Mouse (Mus musculus) limb, embryonic 10.5 days (tissue): ENCODE results near the gene Myl12a. TPM values are rescaled to one million over a fixed set of nuclear protein-coding genes. Genes with fewer than 3 reads are reported as not detected.

ENCODE experiments used
- DNase-seq: peaks from one replicate; pipeline ENCODE4 v3.0.0-alpha.2; 2017; ENCODE audit warnings: low spot score
- H3K27ac ChIP-seq: fragments of 300-500 bp; sonication (generic); 2 replicates; pipeline ENCODE4 v1.5.1; 2016; ENCODE audit warnings: mild to moderate bottlenecking
- H3K27me3 ChIP-seq: fragments of 300-500 bp; sonication (generic); 2 replicates; pipeline ENCODE4 v1.6.1; 2016; ENCODE audit warnings: low read depth, mild to moderate bottlenecking; ENCODE audit not compliant: poor library complexity, severe bottlenecking
- H3K36me3 ChIP-seq: fragments of 300-500 bp; sonication (generic); 2 replicates; pipeline ENCODE4 v1.6.1; 2016; ENCODE audit warnings: mild to moderate bottlenecking, moderate library complexity
- H3K4me1 ChIP-seq: fragments of 300-500 bp; sonication (generic); 2 replicates; pipeline ENCODE4 v1.6.1; 2016
- H3K4me3 ChIP-seq: fragments of 300-500 bp; sonication (generic); 2 replicates; pipeline ENCODE4 v1.5.1; 2016; ENCODE audit warnings: mild to moderate bottlenecking, moderate library complexity
- H3K9me3 ChIP-seq: fragments of 300-500 bp; sonication (generic); replicated peaks from 2 replicates; pipeline ENCODE4 v1.6.1; 2016; ENCODE audit warnings: mild to moderate bottlenecking
- WGBS: fragments of 180-500 bp; shearing (Covaris S2); methylation state at CpG from one replicate; pipeline ENCODE4 v1.1.7; 2016; 5-methylcytosine and 5-hydroxymethylcytosine counted together
- polyA plus RNA-seq: library from polyadenylated mRNA; unstranded; fragments of >200 nt; fragmentation: Nextera tagmentation; extraction: Ambion mirVana; gene quantifications from 2 replicates; pipeline ENCODE4 v1.2.1, GENCODE M21; 2016

The Myl12a gene
- 478 and 483 TPM in 2 replicates for polyA plus RNA-seq

- WGBS: 11% methylated on average over 14 of the region's 14 CpGs
- Histone ChIP-seq H3K4me1 (peaks cover 34% of the 10 kb centered on the region), H3K27ac (peak within 1 kb of the TSS; percentile 100), H3K27me3 (no peaks in the 10 kb centered on the region), H3K36me3 (peaks cover 8% of the 10 kb centered on the region; the same call in 1 of the 2 replicates), H3K4me3 (peak within 1 kb of the TSS; percentile 91), H3K9me3 (no peaks in the 10 kb centered on the region)
- no peak for DNase-seq
Measured at GRCm38 (mm10) chr17:71002744-71003094, at the start of gene Myl12a. Myl12a (minus strand) TSS chr17:71002878.

- no peak overlapping the region for H3K4me3 ChIP-seq
- WGBS: 89% methylated on average over 8 of the region's 8 CpGs
- H3K36me3 ChIP-seq: no peaks in the 10 kb centered on the region
- no peak overlapping the region for H3K27ac ChIP-seq
- DNase-seq: no peak
- no peaks in the 10 kb centered on the region for H3K9me3 ChIP-seq
- no peaks in the 10 kb centered on the region for H3K4me1 ChIP-seq
- no peaks in the 10 kb centered on the region for H3K27me3 ChIP-seq
Measured at GRCm38 (mm10) chr17:71049292-71049691, 46.6 kb upstream of the Myl12a start.

- Histone ChIP-seq H3K4me1 (no peaks in the 10 kb centered on the region), H3K27me3 (no peaks in the 10 kb centered on the region), H3K36me3 (no peaks in the 10 kb centered on the region), H3K4me3 (no peak overlapping the region), H3K27ac (no peak overlapping the region), H3K9me3 (no peaks in the 10 kb centered on the region)
- DNase-seq: peak; percentile 10
- WGBS: 93% methylated on average over 4 of the region's 4 CpGs
Measured at GRCm38 (mm10) chr17:71046856-71047255, 44.2 kb upstream of the Myl12a start.

GRCm38 (mm10) chr17:71045591-71045990 lies 42.9 kb upstream of the Myl12a start:
- DNase-seq: no peak
- no peaks in the 10 kb centered on the region for H3K36me3 ChIP-seq

GRCm38 (mm10) chr17:71042645-71043044 lies 40.0 kb upstream of the Myl12a start:
- no peaks in the 10 kb centered on the region for H3K36me3 ChIP-seq
- H3K9me3 ChIP-seq: no peaks in the 10 kb centered on the region
- H3K4me1 ChIP-seq: peaks cover 22% of the 10 kb centered on the region
- 96% methylated on average over 1 of the region's 1 CpGs for WGBS
- H3K27ac ChIP-seq: no peak overlapping the region
- H3K4me3 ChIP-seq: no peak overlapping the region
- DNase-seq: no peak
- no peaks in the 10 kb centered on the region for H3K27me3 ChIP-seq

More at GRCm38 (mm10) chr17:71045591-71045990, 42.9 kb upstream of the Myl12a start:
- Histone ChIP-seq H3K9me3 (no peaks in the 10 kb centered on the region), H3K4me3 (no peak overlapping the region), H3K27me3 (no peaks in the 10 kb centered on the region), H3K27ac (no peak overlapping the region), H3K4me1 (peaks cover 2% of the 10 kb centered on the region)
- 89% methylated on average over 9 of the region's 9 CpGs for WGBS

GRCm38 (mm10) chr17:71040582-71040880 lies 37.9 kb upstream of the Myl12a start:
- Histone ChIP-seq H3K36me3 (no peaks in the 10 kb centered on the region), H3K4me3 (no peak overlapping the region), H3K27ac (peak overlapping the region; percentile 76), H3K9me3 (no peaks in the 10 kb centered on the region), H3K4me1 (peaks cover 22% of the 10 kb centered on the region), H3K27me3 (no peaks in the 10 kb centered on the region)
- 75% methylated on average over 5 of the region's 5 CpGs for WGBS
- DNase-seq: peak; percentile 28

GRCm38 (mm10) chr17:71039851-71040581 lies 37.3 kb upstream of the Myl12a start:
- no peaks in the 10 kb centered on the region for H3K9me3 ChIP-seq
- H3K36me3 ChIP-seq: no peaks in the 10 kb centered on the region
- H3K4me3 ChIP-seq: no peak overlapping the region
- 39% methylated on average over 12 of the region's 12 CpGs for WGBS
- H3K27ac ChIP-seq: peak overlapping the region; percentile 76
- no peaks in the 10 kb centered on the region for H3K27me3 ChIP-seq
- DNase-seq: peak; percentile 50
- peaks cover 22% of the 10 kb centered on the region for H3K4me1 ChIP-seq

- H3K4me1 ChIP-seq: peaks cover 22% of the 10 kb centered on the region
Measured at GRCm38 (mm10) chr17:71038812-71039211, 36.1 kb upstream of the Myl12a start.

GRCm38 (mm10) chr17:71037188-71037587 lies 34.5 kb upstream of the Myl12a start:
- Histone ChIP-seq H3K27me3 (no peaks in the 10 kb centered on the region), H3K4me1 (peaks cover 22% of the 10 kb centered on the region), H3K9me3 (no peaks in the 10 kb centered on the region), H3K4me3 (no peak overlapping the region), H3K36me3 (no peaks in the 10 kb centered on the region), H3K27ac (no peak overlapping the region)
- WGBS: 93% methylated on average over 7 of the region's 7 CpGs
- peak; percentile 13 for DNase-seq

More at GRCm38 (mm10) chr17:71038812-71039211, 36.1 kb upstream of the Myl12a start:
- Histone ChIP-seq H3K9me3 (no peaks in the 10 kb centered on the region), H3K36me3 (no peaks in the 10 kb centered on the region), H3K27me3 (no peaks in the 10 kb centered on the region), H3K4me3 (no peak overlapping the region), H3K27ac (no peak overlapping the region)
- peak; percentile 31 for DNase-seq
- 77% methylated on average over 5 of the region's 5 CpGs for WGBS

- peak; percentile 14 for DNase-seq
- Histone ChIP-seq H3K36me3 (no peaks in the 10 kb centered on the region), H3K27me3 (no peaks in the 10 kb centered on the region), H3K4me1 (peaks cover 9% of the 10 kb centered on the region), H3K27ac (no peak overlapping the region), H3K4me3 (no peak overlapping the region), H3K9me3 (no peaks in the 10 kb centered on the region)
- WGBS: 92% methylated on average over 5 of the region's 5 CpGs
Measured at GRCm38 (mm10) chr17:71034472-71034871, 31.8 kb upstream of the Myl12a start.

- Histone ChIP-seq H3K4me1 (no peaks in the 10 kb centered on the region), H3K27me3 (no peaks in the 10 kb centered on the region), H3K36me3 (no peaks in the 10 kb centered on the region), H3K4me3 (no peak overlapping the region), H3K9me3 (no peaks in the 10 kb centered on the region), H3K27ac (no peak overlapping the region)
- WGBS: 87% methylated on average over 10 of the region's 10 CpGs
- DNase-seq: no peak
Measured at GRCm38 (mm10) chr17:71032719-71033118, 30.0 kb upstream of the Myl12a start.

GRCm38 (mm10) chr17:71027186-71027585 lies 24.5 kb upstream of the Myl12a start:
- Histone ChIP-seq H3K27me3 (no peaks in the 10 kb centered on the region), H3K4me3 (no peak overlapping the region), H3K27ac (no peak overlapping the region), H3K36me3 (no peaks in the 10 kb centered on the region), H3K9me3 (no peaks in the 10 kb centered on the region), H3K4me1 (peaks cover 8% of the 10 kb centered on the region)
- 94% methylated on average over 3 of the region's 3 CpGs for WGBS
- no peak for DNase-seq

GRCm38 (mm10) chr17:71025922-71026321 lies 23.2 kb upstream of the Myl12a start:
- Histone ChIP-seq H3K27ac (no peak overlapping the region), H3K27me3 (no peaks in the 10 kb centered on the region), H3K4me1 (peaks cover 8% of the 10 kb centered on the region), H3K36me3 (no peaks in the 10 kb centered on the region), H3K9me3 (no peaks in the 10 kb centered on the region), H3K4me3 (no peak overlapping the region)
- WGBS: 85% methylated on average over 8 of the region's 8 CpGs
- no peak for DNase-seq

GRCm38 (mm10) chr17:71024071-71024470 lies 21.4 kb upstream of the Myl12a start:
- Histone ChIP-seq H3K4me3 (no peak overlapping the region), H3K36me3 (no peaks in the 10 kb centered on the region), H3K27ac (no peak overlapping the region), H3K4me1 (peaks cover 19% of the 10 kb centered on the region), H3K9me3 (no peaks in the 10 kb centered on the region), H3K27me3 (no peaks in the 10 kb centered on the region)
- DNase-seq: no peak
- 95% methylated on average over 10 of the region's 10 CpGs for WGBS
